Mouse (Mus musculus) midbrain, embryonic 10.5 days (tissue): ENCODE measurements around the gene Tom1l2. TPM values are rescaled to one million over a fixed set of nuclear protein-coding genes. Genes with fewer than 3 reads are reported as not detected.

Experiments used
- DNase-seq: peaks from one replicate; pipeline ENCODE4 v3.0.0-alpha.2; 2017; ENCODE audit warnings: low spot score
- H3K27ac ChIP-seq: fragments of 300-500 bp; sonication (generic); replicated peaks from 2 replicates; pipeline ENCODE4 v1.5.1; 2016; ENCODE audit warnings: mild to moderate bottlenecking
- H3K27me3 ChIP-seq: fragments of 300-500 bp; sonication (generic); 2 replicates; pipeline ENCODE4 v1.6.1; 2016; ENCODE audit warnings: low read depth, mild to moderate bottlenecking; ENCODE audit not compliant: poor library complexity, severe bottlenecking
- H3K36me3 ChIP-seq: fragments of 300-500 bp; sonication (generic); 2 replicates; pipeline ENCODE4 v1.6.1; 2016; ENCODE audit warnings: mild to moderate bottlenecking, moderate library complexity
- H3K4me1 ChIP-seq: fragments of 300-500 bp; sonication (generic); 2 replicates; pipeline ENCODE4 v1.6.1; 2016
- H3K4me3 ChIP-seq: fragments of 300-500 bp; sonication (generic); 2 replicates; pipeline ENCODE4 v1.5.1; 2016; ENCODE audit warnings: mild to moderate bottlenecking, moderate library complexity
- H3K9me3 ChIP-seq: fragments of 300-500 bp; sonication (generic); replicated peaks from 2 replicates; pipeline ENCODE4 v1.6.1; 2016; ENCODE audit warnings: mild to moderate bottlenecking
- WGBS: fragments of 180-500 bp; shearing (Covaris S2); methylation state at CpG from one replicate; pipeline ENCODE4 v1.1.7; 2016; 5-methylcytosine and 5-hydroxymethylcytosine counted together
- polyA plus RNA-seq: library from polyadenylated mRNA; unstranded; fragments of >200 nt; fragmentation: Nextera tagmentation; extraction: Ambion mirVana; gene quantifications from 2 replicates; pipeline ENCODE4 v1.2.1, GENCODE M21; 2016

Tom1l2 gene
- polyA plus RNA-seq, 1 experiment from 2014 or later: 17.6 TPM

- Histone ChIP-seq H3K27ac (peak overlapping the region; percentile 64), H3K36me3 (no peaks in the 10 kb centered on the region), H3K4me1 (peaks cover 11% of the 10 kb centered on the region), H3K9me3 (no peaks in the 10 kb centered on the region), H3K27me3 (no peaks in the 10 kb centered on the region), H3K4me3 (no peak overlapping the region)
- no peak for DNase-seq
- 53% methylated on average over 16 of the region's 16 CpGs for WGBS
These were observed 13.7 kb upstream of the Tom1l2 start for GRCm38 (mm10) chr11:60366239-60367019.

DNA sequence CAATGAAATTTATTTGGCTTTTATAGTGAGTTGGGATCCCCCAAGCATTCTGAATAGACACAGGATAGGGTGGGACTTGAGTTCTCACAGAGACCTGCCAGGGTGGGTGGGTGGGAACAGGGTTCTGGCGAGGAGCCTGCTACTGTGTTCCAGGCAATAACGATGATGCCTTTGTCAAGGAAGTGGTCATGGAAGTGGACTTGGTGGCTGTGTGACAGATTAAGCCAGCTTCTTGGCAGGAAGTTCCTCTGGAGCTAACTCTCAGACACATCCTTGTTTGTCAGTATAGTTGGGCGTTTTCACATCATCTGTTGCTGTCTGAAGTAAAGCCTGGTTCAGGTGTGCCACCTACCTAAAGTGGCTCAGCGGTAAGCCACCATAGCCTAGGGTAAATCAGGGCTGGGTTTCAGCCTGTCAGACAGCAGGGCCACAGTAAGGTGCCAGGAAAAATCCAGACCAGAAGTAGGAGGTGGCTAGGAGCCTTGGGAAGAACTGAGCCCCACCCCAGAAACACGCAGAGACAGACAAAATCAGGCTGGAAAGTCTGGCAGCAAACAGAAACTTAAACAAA, 8.0 kb upstream of the Tom1l2 start:
- H3K36me3 ChIP-seq: no peaks in the 10 kb centered on the region
- no peak overlapping the region for H3K4me3 ChIP-seq
- no peaks in the 10 kb centered on the region for H3K4me1 ChIP-seq
- no peak for DNase-seq
- 86% methylated on average over 5 of the region's 5 CpGs for WGBS
- no peaks in the 10 kb centered on the region for H3K27me3 ChIP-seq
- H3K9me3 ChIP-seq: no peaks in the 10 kb centered on the region
- no peak overlapping the region for H3K27ac ChIP-seq

DNA sequence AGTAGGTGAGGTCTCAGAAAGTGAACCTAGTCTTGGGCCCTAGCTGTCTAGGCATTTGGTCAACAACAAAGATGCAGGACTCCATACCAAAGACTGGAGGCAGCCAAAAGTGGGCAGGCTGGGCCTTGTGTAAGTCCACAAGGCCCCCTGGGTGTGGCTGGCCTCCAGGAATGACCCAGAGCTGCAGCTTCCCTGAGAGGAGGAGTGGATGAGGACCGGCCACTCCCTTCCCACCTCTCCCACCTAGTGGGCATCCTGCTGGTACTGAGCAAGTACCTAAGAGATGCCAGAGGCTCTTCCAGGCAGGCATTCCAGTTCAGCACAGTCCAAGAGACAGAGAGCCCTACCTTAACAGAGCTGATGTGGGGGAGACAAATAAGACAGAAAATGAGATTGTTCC, 7.2 kb upstream of the Tom1l2 start:
- 79% methylated on average over 1 of the region's 1 CpGs for WGBS
- no peak overlapping the region for H3K27ac ChIP-seq

DNA sequence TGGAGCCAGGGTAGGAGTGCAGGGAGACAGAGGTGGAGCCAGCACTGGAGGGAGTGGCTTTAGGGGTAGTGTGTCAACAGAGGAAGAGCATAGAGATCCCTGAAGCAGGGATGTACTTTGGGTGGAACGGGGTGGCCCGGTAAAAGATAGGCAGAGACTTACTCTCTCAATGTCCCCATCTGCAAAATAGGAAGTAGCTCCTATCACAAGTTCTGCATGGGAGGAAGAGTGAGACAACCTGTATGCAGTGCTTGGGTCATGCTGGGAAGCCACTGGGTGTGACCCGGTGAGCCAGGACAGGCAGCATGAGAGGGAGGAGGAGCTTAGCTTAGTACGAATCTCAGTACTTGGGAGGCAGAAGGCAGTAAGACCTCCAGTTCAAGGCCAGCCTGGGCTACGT, 6.4 kb upstream of the Tom1l2 start:
- Histone ChIP-seq H3K4me1 (no peaks in the 10 kb centered on the region), H3K27me3 (no peaks in the 10 kb centered on the region), H3K36me3 (no peaks in the 10 kb centered on the region), H3K9me3 (no peaks in the 10 kb centered on the region), H3K27ac (no peak overlapping the region), H3K4me3 (no peak overlapping the region)
- DNase-seq: no peak
- WGBS: 71% methylated on average over 5 of the region's 5 CpGs

More for the DNA sequence above, 7.2 kb upstream of the Tom1l2 start:
- H3K36me3 ChIP-seq: no peaks in the 10 kb centered on the region
- H3K4me1 ChIP-seq: no peaks in the 10 kb centered on the region
- no peak overlapping the region for H3K4me3 ChIP-seq
- H3K27me3 ChIP-seq: no peaks in the 10 kb centered on the region
- no peak for DNase-seq
- no peaks in the 10 kb centered on the region for H3K9me3 ChIP-seq

DNA sequence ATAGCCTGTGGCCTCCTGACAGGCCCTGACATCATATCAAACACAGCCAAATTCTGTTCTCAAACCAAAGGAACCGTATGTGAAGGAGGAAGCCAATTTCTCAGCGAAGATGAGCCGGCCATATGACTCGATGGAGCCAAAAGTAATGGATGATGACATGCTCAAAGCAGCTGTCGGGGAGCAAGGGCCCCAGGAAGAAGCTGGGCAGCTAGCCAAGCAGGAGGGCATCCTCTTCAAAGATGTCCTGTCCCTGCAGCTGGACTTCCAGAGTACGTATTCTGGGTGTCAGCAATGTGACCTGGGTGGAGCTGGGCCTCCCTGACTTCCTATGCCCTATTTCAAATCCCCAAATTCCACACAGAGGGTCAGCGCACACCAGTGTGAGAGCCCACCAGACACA, 5.8 kb upstream of the Tom1l2 start:
- no peaks in the 10 kb centered on the region for H3K36me3 ChIP-seq
- DNase-seq: no peak
- H3K4me1 ChIP-seq: peaks cover 5% of the 10 kb centered on the region
- H3K27ac ChIP-seq: no peak overlapping the region
- WGBS: 87% methylated on average over 7 of the region's 7 CpGs
- H3K27me3 ChIP-seq: no peaks in the 10 kb centered on the region
- no peaks in the 10 kb centered on the region for H3K9me3 ChIP-seq
- no peak overlapping the region for H3K4me3 ChIP-seq

- H3K4me3 ChIP-seq: no peak overlapping the region
- WGBS: 61% methylated on average over 1 of the region's 1 CpGs
- DNase-seq: no peak
- peaks cover 14% of the 10 kb centered on the region for H3K4me1 ChIP-seq
- no peaks in the 10 kb centered on the region for H3K36me3 ChIP-seq
- no peaks in the 10 kb centered on the region for H3K9me3 ChIP-seq
- H3K27ac ChIP-seq: no peak overlapping the region
- H3K27me3 ChIP-seq: no peaks in the 10 kb centered on the region
These were observed 4.4 kb upstream of the Tom1l2 start for GRCm38 (mm10) chr11:60357116-60357515.

DNA sequence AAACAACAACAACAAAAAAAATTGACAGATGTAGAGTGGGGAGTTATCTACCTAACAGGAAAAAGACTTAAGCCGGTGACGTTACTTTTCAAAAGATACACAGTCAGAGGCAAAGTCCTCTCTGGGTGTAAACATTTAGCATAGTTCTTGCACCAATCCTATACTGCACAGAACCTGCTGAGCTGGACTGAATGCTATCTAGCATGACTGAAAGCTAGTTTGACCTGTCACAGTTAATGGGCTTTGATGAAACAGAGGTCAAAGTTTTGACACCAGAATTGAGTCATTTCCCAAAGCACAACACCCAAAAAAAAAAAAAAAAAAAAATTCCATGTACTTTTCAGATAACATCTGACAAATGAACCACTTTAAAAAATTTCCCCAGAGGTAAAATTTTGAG, 3.2 kb upstream of the Tom1l2 start:
- no peaks in the 10 kb centered on the region for H3K27me3 ChIP-seq
- H3K36me3 ChIP-seq: no peaks in the 10 kb centered on the region
- H3K4me1 ChIP-seq: peaks cover 23% of the 10 kb centered on the region
- no peak overlapping the region for H3K4me3 ChIP-seq
- 90% methylated on average over 2 of the region's 2 CpGs for WGBS
- H3K9me3 ChIP-seq: no peaks in the 10 kb centered on the region
- DNase-seq: no peak
- no peak overlapping the region for H3K27ac ChIP-seq

DNA sequence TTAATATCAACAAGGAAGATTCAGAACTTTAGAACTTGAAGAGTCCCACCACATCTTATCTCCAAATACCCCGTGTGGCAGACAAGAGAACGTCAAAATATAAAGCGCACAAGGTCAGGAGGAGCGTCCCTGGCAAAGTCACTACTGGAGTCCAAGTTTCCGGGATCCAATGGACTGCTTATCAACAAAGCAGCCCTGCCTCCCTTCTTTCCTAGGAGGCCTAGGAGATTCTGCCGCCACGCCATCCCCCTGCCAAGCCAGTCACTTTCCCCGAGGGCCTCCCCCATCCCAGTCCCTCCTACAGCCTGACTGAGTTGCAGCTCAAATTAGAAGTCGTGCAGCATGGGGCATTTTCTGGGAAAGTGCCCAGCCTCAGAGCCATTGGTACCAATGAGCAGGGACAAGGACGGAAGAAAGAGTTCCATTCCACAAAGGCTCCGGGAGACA, 757 bp downstream of the Tom1l2 start:
- H3K9me3 ChIP-seq: no peaks in the 10 kb centered on the region
- H3K4me3 ChIP-seq: peak overlapping the region; percentile 72
- H3K27ac ChIP-seq: peak overlapping the region; percentile 79
- DNase-seq: no peak
- no peaks in the 10 kb centered on the region for H3K36me3 ChIP-seq
- no peaks in the 10 kb centered on the region for H3K27me3 ChIP-seq
- 29% methylated on average over 11 of the region's 11 CpGs for WGBS
- peaks cover 23% of the 10 kb centered on the region for H3K4me1 ChIP-seq

DNA sequence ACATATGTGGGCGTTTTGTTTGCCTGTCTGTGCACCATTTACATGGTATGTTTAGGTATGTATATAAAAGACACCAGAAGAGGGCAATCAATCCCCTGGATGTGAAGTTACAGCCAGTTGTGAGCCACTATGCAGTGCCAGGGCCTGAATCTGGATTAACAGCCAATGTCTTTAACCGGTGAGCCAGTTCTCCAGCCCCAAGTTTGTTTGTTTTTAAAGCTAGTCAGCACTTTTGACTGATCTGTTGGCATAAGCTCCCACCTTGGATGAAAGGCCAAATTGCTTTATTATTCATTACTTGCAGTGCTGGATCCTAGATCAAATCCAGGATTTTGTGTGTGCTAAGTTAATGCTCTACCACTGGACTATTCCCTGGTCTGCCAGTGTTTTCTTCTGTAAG, 1.3 kb downstream of the Tom1l2 start:
- WGBS: 69% methylated on average over 2 of the region's 2 CpGs
- Histone ChIP-seq H3K27ac (no peak overlapping the region), H3K4me1 (peaks cover 23% of the 10 kb centered on the region), H3K36me3 (no peaks in the 10 kb centered on the region), H3K27me3 (no peaks in the 10 kb centered on the region), H3K9me3 (no peaks in the 10 kb centered on the region), H3K4me3 (peak overlapping the region; percentile 72; the same call in 1 of the 2 replicates)
- DNase-seq: no peak

DNA sequence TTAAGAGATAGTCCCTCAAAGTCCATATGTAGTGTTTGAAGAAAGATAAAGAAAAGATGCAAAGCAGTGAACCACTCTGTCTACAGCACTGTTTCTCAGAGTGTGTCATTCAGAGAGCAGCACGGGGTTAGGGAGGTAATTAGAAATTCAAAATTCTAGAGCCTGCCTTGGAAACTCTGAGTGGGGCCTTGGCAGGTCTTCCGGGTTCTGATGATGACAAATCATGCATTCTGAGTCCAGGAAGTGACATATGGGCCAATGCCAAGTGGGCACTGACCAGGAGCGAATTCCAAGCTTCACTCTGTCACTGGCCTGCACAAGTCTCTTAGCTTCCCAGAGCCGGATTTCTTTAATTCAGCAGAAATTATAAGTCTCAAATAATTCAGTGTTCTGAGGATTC, 6.2 kb downstream of the Tom1l2 start:
- no peaks in the 10 kb centered on the region for H3K36me3 ChIP-seq
- WGBS: 90% methylated on average over 4 of the region's 4 CpGs
- H3K27ac ChIP-seq: no peak overlapping the region
- H3K4me1 ChIP-seq: peaks cover 3% of the 10 kb centered on the region
- no peak for DNase-seq
- H3K4me3 ChIP-seq: no peak overlapping the region
- no peaks in the 10 kb centered on the region for H3K27me3 ChIP-seq
- no peaks in the 10 kb centered on the region for H3K9me3 ChIP-seq

DNA sequence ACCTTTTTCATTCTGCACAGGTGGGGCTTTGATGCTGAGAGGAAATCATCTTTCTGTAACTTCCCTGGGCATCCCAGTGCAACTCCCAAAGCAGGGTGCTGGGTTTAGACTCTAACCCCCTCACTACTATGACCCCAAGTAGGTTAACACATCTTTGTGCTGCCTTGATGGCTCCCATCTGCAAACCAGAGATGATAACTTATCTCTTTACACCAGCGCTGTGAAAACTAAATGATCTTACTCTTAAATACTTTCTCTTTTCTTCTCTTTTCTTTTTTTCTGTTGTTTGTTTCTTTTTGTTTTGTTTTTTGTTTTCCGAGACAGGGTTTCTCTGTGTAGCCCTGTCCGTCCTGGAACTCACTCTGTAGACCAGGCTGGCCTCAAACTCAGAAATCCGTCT, 6.8 kb downstream of the Tom1l2 start:
- WGBS: 88% methylated on average over 4 of the region's 4 CpGs

GRCm38 (mm10) chr11:60339361-60339760, 13.3 kb downstream of the Tom1l2 start:
- Histone ChIP-seq H3K27ac (no peak overlapping the region), H3K4me3 (no peak overlapping the region), H3K27me3 (no peaks in the 10 kb centered on the region), H3K9me3 (no peaks in the 10 kb centered on the region), H3K36me3 (no peaks in the 10 kb centered on the region), H3K4me1 (no peaks in the 10 kb centered on the region)
- 91% methylated on average over 12 of the region's 12 CpGs for WGBS
- DNase-seq: no peak

More for the DNA sequence above, 6.8 kb downstream of the Tom1l2 start:
- Histone ChIP-seq H3K27me3 (no peaks in the 10 kb centered on the region), H3K4me1 (no peaks in the 10 kb centered on the region), H3K9me3 (no peaks in the 10 kb centered on the region), H3K4me3 (no peak overlapping the region), H3K36me3 (no peaks in the 10 kb centered on the region), H3K27ac (no peak overlapping the region)
- DNase-seq: no peak

- peak; percentile 33 for DNase-seq
- no peaks in the 10 kb centered on the region for H3K9me3 ChIP-seq
- H3K36me3 ChIP-seq: no peaks in the 10 kb centered on the region
- H3K27me3 ChIP-seq: no peaks in the 10 kb centered on the region
- no peak overlapping the region for H3K4me3 ChIP-seq
- no peaks in the 10 kb centered on the region for H3K4me1 ChIP-seq
- H3K27ac ChIP-seq: no peak overlapping the region
- WGBS: 71% methylated on average over 4 of the region's 4 CpGs
These were observed 14.4 kb downstream of the Tom1l2 start for GRCm38 (mm10) chr11:60338291-60338690.
